Mouse (Mus musculus): ENCODE data around the gene Srd5a1. TPM values are rescaled to one million over a fixed set of nuclear protein-coding genes. Genes with fewer than 3 reads are reported as not detected.
A peak's percentile ranks its signal among the peaks of the same experiment; 100 is the strongest.
"Not testable (repeated sequence)": the region's sequence is repeated elsewhere in the genome, so short reads cannot be mapped to it uniquely, and the experiment has no call there.

Gene Srd5a1
- total RNA-seq, 2 experiments from 2014 or later, result 15.7 to 16.2 TPM

DNA sequence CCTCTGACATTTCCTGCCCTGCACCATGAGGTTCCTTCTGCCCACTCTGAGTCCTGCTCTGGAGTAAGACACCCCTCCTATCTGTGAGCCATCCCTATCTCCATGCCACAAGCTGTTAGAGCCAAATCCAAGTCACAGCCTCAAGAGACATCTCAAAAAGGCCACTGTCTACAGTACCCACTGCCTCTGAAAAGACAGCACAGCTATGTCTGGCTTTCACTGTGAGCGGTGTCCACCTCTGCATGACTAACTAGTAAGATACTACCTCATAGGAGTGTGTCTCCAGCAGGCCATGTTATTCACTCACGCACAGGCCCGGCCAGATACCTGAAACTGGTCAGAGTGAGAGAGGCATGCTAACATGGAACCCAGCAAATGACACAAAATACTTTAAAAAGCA lies 16.7 kb upstream of the Srd5a1 start:
- DNase-seq (ENCODE audit: low spot score in 2 of 2), result no peak

GRCm38 (mm10) chr13:69624510-69624909 lies 13.3 kb upstream of the Srd5a1 start:
- no peak for DNase-seq (ENCODE audit: low spot score in 2 of 2)

DNA sequence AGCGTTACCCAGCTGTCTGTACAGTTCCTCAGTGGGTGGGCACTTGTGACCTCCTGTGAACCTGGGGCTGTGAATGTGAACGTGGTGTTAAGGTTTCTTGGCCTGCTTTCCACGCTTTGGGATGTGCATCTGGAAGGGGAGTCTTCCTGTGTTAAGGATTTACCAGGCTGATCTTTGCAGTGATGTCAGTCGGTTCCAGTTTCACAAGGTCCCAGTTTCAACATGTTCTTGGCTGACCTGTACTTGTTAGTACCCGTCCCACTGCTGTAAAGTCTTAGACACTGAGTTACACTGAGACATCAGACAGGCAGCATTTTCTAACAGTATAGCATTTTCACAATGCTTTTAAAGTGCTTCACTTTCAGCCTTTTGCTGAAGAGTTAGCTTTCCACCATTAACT lies 12.6 kb upstream of the Srd5a1 start:
- no peak for DNase-seq (ENCODE audit: low spot score in 2 of 2)

DNA sequence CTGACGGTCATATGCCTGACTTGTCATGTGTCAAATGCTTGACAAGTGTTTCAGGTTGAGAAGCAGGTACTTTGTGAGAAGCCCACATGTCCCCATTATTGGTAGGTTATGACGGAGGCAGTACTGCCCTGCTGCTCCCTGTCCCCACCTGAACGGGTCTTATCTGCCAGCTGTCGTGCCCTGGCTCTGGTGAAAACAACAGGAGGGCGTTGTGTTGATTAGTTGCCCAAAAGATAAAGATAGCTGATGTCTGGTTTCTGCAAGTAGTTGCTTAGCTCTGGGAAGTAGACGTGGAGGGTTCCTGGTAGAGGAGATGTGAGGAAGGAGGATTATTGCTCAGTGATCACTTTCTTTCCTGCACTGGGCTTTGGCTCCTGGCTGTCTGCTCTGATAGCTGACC lies 5.5 kb upstream of the Srd5a1 start:
- no peak for DNase-seq (ENCODE audit: low spot score in 2 of 2)

DNA sequence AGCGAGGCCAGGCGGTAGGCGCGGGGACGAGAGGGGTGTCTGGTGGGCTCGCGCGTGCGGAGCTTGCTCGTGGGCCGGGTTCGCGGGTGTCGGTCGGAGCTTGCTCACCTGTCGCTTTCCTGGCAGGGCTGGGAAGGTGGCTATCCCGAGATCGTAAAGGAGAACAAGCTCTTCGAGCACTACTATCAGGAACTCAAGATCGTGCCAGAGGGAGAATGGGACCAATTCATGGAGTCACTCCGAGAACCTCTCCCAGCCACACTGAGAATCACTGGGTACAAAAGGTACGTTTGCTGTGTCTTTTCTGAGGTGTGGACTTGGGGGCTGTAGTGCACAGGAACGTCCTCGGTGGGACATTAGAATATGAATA lies 918 bp upstream of the Srd5a1 start:
- DNase-seq (ENCODE audit: low spot score in 2 of 2), result no peak

DNA sequence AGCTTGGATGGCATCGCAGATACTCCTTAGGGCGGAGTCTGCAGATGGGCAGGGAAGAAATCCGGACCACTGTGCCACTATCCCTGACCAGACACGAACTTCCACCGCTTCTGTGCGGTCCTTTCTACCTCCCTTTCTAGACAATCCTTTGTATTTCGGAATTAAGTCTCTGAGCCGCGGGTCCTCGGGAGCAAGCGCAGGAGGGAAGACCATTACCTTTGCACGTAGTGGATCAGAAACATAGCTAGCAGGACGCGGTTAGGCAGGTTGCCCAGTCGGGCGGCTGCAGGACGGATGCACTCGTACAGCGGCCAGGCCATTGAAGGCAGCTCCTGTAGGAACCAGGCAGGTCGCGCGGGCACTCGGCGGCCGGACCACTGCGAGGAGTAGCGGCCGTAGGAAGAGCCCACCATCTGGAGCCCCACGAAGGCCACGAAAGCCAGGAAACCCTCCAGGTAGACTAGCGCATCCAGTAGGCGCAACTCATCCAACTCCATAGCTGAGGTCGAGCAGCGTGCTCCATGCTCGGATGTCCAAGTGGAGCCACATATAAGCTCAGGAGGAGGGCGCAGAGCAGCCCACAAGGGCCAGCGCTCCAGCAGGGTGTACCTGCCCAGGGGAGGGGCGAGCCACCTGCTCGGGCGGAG lies 368 bp downstream of the Srd5a1 start:
- DNase-seq (ENCODE audit: low spot score in 2 of 2), result peak in 1 of 2 experiments; percentile 13

DNA sequence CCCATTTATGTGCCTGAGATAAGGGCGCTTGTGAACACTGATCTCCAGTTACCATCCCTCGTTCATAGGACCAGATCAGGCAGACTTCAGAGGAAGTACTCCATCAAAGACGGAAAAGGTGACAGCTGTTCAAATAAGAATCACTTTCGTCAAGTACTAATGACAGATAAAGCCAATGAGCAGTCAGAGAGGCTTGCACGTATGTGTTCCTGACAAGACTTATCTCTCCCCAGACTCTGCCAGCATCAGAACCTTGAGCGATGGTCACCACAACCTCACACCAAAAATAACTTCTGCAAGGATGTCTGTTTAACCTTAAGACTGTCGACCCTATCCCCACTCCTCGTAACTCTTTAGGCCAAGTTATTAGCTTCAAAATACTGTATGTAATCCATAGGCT lies 2.5 kb downstream of the Srd5a1 start:
- DNase-seq (ENCODE audit: low spot score in 2 of 2), result no peak

DNA sequence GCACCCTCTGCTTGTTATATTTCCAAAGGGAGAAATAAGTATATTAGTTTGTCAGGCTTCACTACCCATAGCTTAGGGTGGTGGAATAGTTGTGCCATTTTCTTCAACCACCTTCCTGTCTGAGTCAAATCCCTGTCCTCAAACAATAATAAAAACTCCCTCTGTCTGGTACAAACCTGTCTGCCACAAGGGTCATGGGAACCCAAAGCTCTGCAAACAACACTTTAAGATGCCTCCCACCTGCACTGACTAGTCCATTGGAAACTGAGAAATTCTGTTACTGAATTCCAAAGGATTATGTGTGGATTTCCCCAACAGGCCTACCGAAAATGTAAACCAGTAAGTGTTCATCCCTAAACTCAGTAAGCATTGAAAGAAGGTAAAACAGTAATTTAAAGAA lies 6.6 kb downstream of the Srd5a1 start:
- no peak for DNase-seq (ENCODE audit: low spot score in 2 of 2)

DNA sequence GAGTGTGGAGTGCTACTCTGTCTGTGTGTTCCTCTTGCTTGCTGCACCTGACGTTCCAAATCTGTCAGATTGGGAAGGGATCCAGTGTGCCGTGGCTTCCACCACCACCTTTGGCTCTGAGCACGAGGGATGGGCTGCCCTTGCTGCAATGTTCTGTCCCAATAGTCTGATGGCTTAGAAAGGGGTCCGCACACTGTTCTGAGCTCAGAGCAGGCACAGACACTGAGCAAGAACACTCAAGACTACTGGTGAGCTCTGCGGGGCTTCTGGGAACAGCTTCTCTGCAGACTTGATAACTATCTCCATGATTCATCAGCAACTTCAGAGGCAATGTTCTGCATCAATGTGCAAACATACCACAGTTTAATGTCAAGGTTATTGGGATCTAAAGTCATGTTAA lies 9.9 kb downstream of the Srd5a1 start:
- no peak for DNase-seq (ENCODE audit: low spot score in 2 of 2)

DNA sequence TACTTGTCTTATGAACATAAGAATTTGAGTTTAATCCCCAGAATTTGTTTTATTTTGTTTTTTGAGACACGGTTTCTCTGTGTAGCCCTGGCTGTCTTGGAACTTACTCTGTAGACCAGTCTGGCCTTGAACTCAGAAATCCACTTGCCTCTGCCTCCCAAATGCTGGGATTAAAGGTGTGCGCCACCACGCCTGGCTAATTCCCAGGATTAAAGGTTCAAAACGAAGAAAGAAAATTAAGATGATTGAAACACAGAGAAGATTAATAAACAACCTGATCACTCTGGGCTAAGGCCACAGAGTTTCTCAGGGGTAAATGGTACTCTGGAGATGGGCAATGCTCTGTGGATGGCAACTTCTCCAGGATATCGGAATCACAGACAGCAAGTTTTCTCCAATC lies 10.4 kb downstream of the Srd5a1 start:
- DNase-seq (ENCODE audit: low spot score in 2 of 2), result not testable (repeated sequence)

DNA sequence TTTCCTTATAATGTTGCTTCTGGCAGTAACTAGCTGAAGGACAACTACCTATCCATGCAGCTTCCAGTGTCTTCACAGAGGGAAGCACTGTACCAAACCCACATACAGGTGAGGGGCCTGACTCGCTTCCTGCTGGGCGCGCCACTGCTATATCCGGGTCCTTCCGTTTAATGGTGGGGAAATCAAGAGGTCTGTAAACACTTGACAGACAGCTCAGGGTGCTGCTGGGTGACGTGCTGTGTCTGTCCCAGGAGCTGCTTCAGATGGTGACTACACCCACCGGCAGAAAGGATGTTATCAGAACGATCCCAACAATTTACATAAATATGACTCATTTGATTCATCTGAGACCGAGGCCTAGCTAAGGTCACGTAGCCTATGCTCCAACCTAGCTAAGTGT lies 12.4 kb downstream of the Srd5a1 start:
- DNase-seq (ENCODE audit: low spot score in 2 of 2), result no peak

GRCm38 (mm10) chr13:69596515-69596914 lies 14.7 kb downstream of the Srd5a1 start:
- no peak for DNase-seq (ENCODE audit: low spot score in 2 of 2)

DNA sequence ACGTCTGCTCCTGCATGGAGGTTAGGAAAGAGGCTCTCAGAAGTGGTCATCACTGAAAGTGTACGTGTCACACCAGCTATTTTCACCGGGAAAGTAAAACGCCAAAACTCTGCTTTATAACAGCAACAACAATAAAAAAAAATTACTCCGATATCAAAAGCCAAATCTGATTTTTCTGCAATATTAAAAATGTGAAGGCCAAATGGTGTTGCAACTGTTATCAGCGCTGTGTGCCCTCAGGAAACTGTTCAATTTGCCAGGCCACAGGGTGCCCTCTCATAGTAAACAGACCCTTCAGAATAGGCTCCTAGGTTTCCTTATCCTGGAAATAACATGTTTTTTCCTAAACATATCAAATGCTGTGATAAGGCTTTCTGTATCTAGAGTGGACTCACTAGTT lies 15.3 kb downstream of the Srd5a1 start:
- DNase-seq (ENCODE audit: low spot score in 2 of 2), result no peak

- no peak for DNase-seq (ENCODE audit: low spot score in 2 of 2)
Measured at GRCm38 (mm10) chr13:69594577-69595256, 16.5 kb downstream of the Srd5a1 start.

GRCm38 (mm10) chr13:69593453-69593852 lies 17.8 kb downstream of the Srd5a1 start:
- DNase-seq (ENCODE audit: low spot score in 2 of 2), result no peak

GRCm38 (mm10) chr13:69592226-69592625 lies 19.0 kb downstream of the Srd5a1 start:
- DNase-seq (ENCODE audit: low spot score in 2 of 2), result no peak

DNA sequence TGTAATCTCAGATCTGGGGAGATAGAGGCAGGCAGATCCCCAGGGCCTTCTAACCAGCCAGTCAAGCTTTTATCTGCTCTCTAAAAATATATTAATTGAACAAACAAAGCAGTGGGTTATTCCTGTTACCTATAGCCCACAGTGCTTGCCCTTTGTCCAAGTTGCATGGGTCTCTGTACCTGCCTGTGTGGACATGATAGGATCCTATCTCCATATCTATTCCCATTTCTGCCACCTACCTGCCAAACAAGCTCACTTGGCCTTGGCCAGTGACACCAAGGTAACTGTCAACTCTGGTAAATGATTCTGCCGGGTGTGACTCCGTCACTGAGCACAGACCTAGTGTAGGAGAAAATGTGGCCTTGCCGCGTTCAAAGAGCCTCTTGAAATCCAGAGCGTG lies 19.9 kb downstream of the Srd5a1 start:
- no peak for DNase-seq (ENCODE audit: low spot score in 2 of 2)

DNA sequence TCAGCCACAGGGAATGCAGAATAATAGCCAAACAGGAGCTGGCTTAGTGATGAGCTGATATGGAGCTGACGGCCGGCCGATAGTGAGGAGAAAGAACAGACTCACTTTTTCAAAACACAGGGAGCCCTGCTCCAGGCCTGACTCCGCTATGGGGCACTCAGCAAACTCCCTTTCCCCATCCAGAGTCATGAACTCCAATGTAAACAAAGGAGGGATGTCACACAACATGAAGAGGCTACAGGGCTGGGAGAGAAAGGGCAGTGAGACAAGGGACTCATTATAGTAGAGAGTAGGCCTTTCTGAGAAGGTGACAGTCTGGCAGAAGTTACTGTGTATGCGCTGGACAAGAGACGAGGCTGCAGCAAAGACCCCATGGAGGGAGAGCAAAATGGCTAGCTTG lies 23.0 kb downstream of the Srd5a1 start:
- no peak for DNase-seq (ENCODE audit: low spot score in 2 of 2)

DNA sequence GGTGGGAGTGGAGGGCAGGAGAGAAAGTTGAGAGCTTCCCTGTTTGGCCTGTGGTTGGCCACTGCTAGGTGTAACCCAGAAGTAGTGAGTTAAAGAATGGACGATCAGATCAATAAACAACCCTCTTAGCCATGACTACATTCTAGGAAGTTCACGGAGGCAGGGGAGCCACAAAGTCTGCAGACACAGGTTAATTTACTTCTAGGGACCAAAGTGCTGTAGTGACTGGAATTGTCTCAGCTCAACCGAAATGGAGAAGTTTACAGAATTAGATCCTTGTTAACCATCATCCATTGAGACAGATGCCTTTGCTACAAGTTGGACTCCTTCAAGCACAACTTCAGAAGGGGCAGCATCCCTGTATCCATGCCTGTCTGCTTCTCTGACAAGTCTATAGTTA lies 23.4 kb downstream of the Srd5a1 start:
- DNase-seq (ENCODE audit: low spot score in 2 of 2), result no peak

- no peak for DNase-seq (ENCODE audit: low spot score in 2 of 2)
Measured at GRCm38 (mm10) chr13:69586337-69586736, 24.9 kb downstream of the Srd5a1 start.

DNA sequence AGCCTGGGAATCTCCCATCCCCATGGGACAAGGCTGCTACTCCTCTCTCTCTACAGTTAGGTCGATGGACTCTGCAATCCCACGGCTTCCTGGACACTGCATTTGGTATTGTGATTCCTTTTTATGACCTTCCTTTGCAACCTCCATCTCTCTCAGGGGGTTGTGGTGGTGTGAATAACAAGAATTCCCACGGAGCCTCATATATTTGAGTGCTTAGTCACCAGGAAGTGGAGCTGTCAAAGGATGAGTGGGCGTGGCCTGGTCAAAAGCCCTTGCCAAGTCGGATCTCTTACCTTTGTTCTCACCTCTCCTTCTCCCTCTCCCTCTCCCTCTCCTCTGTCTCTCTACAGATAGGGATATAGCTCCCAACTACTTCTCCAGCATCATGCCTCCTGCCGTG lies 25.4 kb downstream of the Srd5a1 start:
- DNase-seq (ENCODE audit: low spot score in 2 of 2), result no peak

DNA sequence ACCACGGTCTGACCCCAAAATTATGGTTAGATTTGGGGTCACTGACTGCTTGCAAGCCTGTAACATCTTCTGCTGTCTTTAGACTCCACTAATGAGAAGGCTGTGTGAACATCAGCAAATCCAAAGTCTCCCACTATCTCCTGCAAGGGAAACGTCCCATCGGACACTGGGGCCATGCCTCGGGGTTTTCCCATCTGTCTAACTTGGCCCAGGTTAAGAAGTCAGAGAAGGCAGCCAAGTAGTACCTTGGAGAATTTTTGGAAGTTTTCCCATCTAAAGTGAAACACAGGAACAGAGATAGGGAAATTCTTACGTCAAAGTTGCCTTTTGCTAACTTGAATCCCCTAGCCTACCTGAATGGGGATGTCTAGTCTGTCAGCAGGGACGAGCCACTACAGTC lies 27.7 kb downstream of the Srd5a1 start:
- no peak for DNase-seq (ENCODE audit: low spot score in 2 of 2)

GRCm38 (mm10) chr13:69582411-69582810 lies 28.8 kb downstream of the Srd5a1 start:
- DNase-seq (ENCODE audit: low spot score in 2 of 2), result no peak

All from adrenal gland, postnatal 4 days (tissue).